Mouse (Mus musculus) hindbrain, embryonic 16.5 days (tissue): ENCODE measurements around the gene Cnnm2. TPM values are rescaled to one million over a fixed set of nuclear protein-coding genes. Genes with fewer than 3 reads are reported as not detected.
"Not testable (repeated sequence)": the region's sequence is repeated elsewhere in the genome, so short reads cannot be mapped to it uniquely, and the experiment has no call there.

Experiments used
- ATAC-seq: fragments of 200-750 bp; cut with Nextera tagmentation; 2 replicates; pipeline ENCODE4 v1.8.0; 2017; ENCODE audit warnings: moderate TSS enrichment, moderate library complexity
- H3K27ac ChIP-seq: fragments of 300-500 bp; sonication (generic); 2 replicates; pipeline ENCODE4 v1.5.1; 2014; ENCODE audit warnings: low read depth, mild to moderate bottlenecking, control low read depth, low read length, moderate library complexity
- H3K27me3 ChIP-seq: fragments of 300-500 bp; sonication (generic); replicated peaks from 2 replicates; pipeline ENCODE4 v1.6.1; 2014; ENCODE audit warnings: low read length; ENCODE audit not compliant: control insufficient read depth, insufficient read depth
- H3K36me3 ChIP-seq: fragments of 300-500 bp; sonication (generic); 2 replicates; pipeline ENCODE4 v1.6.1; 2014; ENCODE audit warnings: mild to moderate bottlenecking, low read length, moderate library complexity, mixed read lengths; ENCODE audit not compliant: control insufficient read depth, insufficient read depth
- H3K4me1 ChIP-seq: fragments of 300-500 bp; sonication (generic); 2 replicates; pipeline ENCODE4 v1.6.1; 2014; ENCODE audit warnings: low read depth, low read length; ENCODE audit not compliant: control insufficient read depth, insufficient read depth
- H3K4me2 ChIP-seq: fragments of 300-500 bp; sonication (generic); 2 replicates; pipeline ENCODE4 v1.6.1; 2014; ENCODE audit warnings: mild to moderate bottlenecking, low read length, control low read depth, moderate library complexity
- H3K4me3 ChIP-seq: fragments of 300-500 bp; sonication (generic); 2 replicates; pipeline ENCODE4 v1.5.1; 2014; ENCODE audit warnings: mild to moderate bottlenecking, low read length, control low read depth, moderate library complexity
- H3K9ac ChIP-seq: fragments of 300-500 bp; sonication (generic); 2 replicates; pipeline ENCODE4 v1.6.1; 2014; ENCODE audit warnings: low read depth, mild to moderate bottlenecking, control low read depth, low read length, moderate library complexity
- H3K9me3 ChIP-seq: fragments of 300-500 bp; sonication (generic); 2 replicates; pipeline ENCODE4 v1.6.1; 2014; ENCODE audit warnings: mild to moderate bottlenecking, low read length, moderate library complexity; ENCODE audit not compliant: control insufficient read depth
- WGBS: fragments of 180-500 bp; shearing (Covaris S2); extraction: QIAGEN DNeasy Blood & Tissue Kit; methylation state at CpG from one replicate; pipeline ENCODE4 v1.1.7; 2014; 5-methylcytosine and 5-hydroxymethylcytosine counted together
- polyA plus RNA-seq: library from polyadenylated mRNA; unstranded; fragments of >200 nt; fragmentation: Nextera tagmentation; extraction: Ambion mirVana; gene quantifications from 2 replicates; pipeline ENCODE4 v1.2.1, GENCODE M21; 2015

Cnnm2 gene
- polyA plus RNA-seq, 1 experiment from 2014 or later = 6.6 TPM

DNA sequence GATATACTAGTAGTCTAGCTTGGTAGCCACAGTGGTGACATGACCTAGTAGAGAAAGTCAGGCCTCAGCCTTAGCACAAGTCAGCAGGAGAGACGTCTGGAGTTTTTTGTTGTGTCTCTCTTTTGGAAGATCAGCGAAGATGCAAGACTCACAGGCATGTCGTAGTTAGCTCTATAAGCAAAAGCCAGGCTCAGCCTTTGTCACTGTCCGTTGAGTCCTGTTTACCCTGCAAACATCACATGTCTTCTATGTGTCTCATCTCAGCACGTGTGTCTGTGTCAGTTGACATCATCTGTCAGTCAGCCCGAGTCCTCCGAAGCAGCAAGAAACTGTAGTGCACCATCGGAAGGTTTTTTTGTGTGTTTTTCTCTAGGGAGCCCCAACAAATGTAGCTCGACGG, 30.0 kb upstream of the Cnnm2 start:
- H3K9me3 ChIP-seq = no peaks in the 10 kb centered on the region
- no peaks in the 10 kb centered on the region for H3K27me3 ChIP-seq
- H3K4me1 ChIP-seq = no peaks in the 10 kb centered on the region
- H3K9ac ChIP-seq = no peak overlapping the region
- WGBS = 80% methylated on average over 10 of the region's 10 CpGs
- no peak overlapping the region for H3K4me3 ChIP-seq
- ATAC-seq = no peak
- no peak overlapping the region for H3K4me2 ChIP-seq
- H3K36me3 ChIP-seq = no peaks in the 10 kb centered on the region
- no peak overlapping the region for H3K27ac ChIP-seq

DNA sequence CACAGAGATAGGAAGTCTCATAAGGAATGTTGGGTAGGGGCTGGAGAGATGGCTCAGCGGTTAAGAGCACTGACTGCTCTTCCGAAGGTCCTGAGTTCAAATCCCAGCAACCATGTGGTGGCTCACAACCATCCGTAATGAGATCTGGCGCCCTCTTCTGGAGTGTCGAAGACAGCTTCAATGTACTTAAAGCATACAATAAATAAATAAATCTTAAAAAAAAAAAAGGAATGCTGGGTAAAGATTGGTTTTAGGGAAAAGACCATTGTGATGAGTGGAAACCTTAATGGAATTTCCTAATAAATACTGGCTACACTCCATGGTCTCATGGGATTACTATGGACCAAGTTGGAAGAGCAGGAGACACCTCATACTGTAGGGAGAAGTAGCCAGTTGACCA, 28.7 kb upstream of the Cnnm2 start:
- WGBS = 91% methylated on average over 5 of the region's 5 CpGs
- not testable (repeated sequence) for ATAC-seq, H3K9me3 ChIP-seq, H3K36me3 ChIP-seq, H3K4me2 ChIP-seq, H3K27ac ChIP-seq, H3K9ac ChIP-seq, H3K27me3 ChIP-seq, H3K4me1 ChIP-seq, H3K4me3 ChIP-seq

DNA sequence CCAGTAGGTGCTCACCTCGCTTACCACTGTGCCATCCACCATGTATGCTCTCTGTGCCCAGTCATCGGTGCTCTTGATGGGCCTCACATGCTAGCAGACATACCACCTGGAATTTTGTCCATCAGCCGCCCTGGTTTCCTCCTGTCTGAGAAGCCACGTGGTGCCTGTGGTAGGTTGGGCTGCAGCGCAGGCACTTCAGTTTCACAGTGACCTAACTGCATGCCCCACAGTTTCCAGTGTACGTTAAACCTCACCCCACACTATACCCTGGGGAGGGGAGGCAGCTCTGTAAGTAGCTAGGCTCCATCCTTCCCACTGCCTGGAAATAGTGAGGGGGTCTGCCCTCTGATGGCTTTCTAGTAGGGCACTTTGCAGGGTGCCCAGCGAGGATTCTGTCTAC, 27.8 kb upstream of the Cnnm2 start:
- no peaks in the 10 kb centered on the region for H3K4me1 ChIP-seq
- no peak overlapping the region for H3K9ac ChIP-seq
- H3K4me3 ChIP-seq = no peak overlapping the region
- H3K4me2 ChIP-seq = no peak overlapping the region
- ATAC-seq = no peak
- WGBS = 97% methylated on average over 7 of the region's 7 CpGs
- H3K27ac ChIP-seq = no peak overlapping the region
- no peaks in the 10 kb centered on the region for H3K27me3 ChIP-seq
- no peaks in the 10 kb centered on the region for H3K9me3 ChIP-seq
- H3K36me3 ChIP-seq = no peaks in the 10 kb centered on the region

DNA sequence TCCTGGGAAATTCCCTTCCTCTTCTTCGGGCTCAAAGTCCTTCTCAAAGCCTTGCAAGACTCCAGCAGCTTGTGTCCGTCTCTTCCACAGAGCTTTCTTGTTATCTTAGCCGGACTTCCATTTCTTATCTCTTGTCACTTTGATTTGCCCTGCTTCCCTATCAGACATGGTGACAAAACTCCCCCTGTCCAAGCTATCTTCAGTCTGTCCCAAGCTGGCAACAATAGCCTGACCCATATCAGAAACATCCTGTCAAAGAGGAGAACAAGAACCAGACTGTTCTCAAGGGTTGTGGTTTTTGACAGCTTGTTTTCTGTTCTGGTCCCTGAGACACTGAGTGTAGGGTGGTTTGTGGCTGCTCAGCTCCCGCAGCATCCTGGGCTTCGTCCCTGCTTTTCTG, 26.2 kb upstream of the Cnnm2 start:
- Histone ChIP-seq H3K4me3 (no peak overlapping the region), H3K9me3 (no peaks in the 10 kb centered on the region), H3K4me2 (no peak overlapping the region), H3K27me3 (no peaks in the 10 kb centered on the region), H3K9ac (no peak overlapping the region), H3K27ac (no peak overlapping the region), H3K36me3 (no peaks in the 10 kb centered on the region), H3K4me1 (no peaks in the 10 kb centered on the region)
- ATAC-seq = no peak
- WGBS = 66% methylated on average over 5 of the region's 5 CpGs

DNA sequence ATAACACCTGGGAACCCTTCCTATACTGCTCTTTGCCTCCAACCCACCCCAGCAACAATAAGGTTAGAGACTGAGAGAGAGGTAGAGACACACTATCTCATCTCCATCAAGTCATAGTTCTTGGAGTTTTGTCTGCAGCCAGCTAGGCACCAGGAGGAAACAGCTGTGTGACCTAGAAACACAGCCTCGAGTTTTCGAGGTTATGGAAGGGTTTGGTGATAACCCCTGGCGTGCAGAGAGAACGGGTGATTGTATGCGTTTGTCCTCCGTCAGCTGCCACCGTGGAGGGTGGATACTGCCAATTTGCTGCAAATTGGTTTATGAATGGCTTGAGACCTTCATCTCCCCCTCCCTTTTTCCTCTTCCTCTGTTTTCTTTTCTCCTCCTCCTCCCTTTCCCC, 24.3 kb upstream of the Cnnm2 start:
- H3K36me3 ChIP-seq = no peaks in the 10 kb centered on the region
- H3K27me3 ChIP-seq = no peaks in the 10 kb centered on the region
- no peaks in the 10 kb centered on the region for H3K4me1 ChIP-seq
- WGBS = 82% methylated on average over 7 of the region's 7 CpGs
- no peak overlapping the region for H3K4me2 ChIP-seq
- no peak for ATAC-seq
- H3K9ac ChIP-seq = no peak overlapping the region
- H3K27ac ChIP-seq = no peak overlapping the region
- no peak overlapping the region for H3K4me3 ChIP-seq
- no peaks in the 10 kb centered on the region for H3K9me3 ChIP-seq

DNA sequence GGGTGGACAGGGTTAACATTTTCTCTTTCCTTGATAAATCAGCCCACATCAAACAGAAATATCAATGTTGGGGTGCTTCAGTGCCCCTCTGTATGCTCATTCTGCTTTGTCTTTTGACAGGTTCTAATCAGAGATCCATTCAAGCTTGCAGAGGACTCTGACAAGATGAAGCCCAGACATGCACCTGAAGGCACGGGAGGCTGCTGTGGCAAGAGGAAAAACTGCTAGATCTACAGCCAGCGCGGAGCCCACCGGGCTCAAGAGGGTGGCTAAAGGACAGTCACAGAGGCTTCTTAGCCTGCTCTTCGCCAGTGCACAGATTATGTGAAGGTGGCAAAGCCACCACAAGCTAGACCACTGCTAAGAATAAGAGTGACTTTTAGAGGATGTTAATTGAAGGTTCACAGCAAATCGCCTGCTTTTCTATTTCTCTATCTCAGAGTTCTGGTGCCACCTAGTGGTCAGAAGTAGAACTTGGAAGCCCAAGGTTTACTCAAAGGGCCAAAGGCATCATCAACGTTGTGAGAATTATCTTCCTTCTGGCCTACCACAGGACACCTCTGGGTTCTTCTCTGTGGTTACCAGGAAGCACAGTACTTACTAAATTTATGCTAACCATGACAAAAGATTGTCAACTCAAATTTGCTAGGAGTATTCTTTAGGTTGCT, 20.9 kb upstream of the Cnnm2 start:
- Histone ChIP-seq H3K4me3 (no peak overlapping the region), H3K27ac (no peak overlapping the region), H3K9ac (no peak overlapping the region), H3K9me3 (no peaks in the 10 kb centered on the region), H3K4me1 (no peaks in the 10 kb centered on the region), H3K36me3 (no peaks in the 10 kb centered on the region), H3K27me3 (no peaks in the 10 kb centered on the region), H3K4me2 (no peak overlapping the region)
- 53% methylated on average over 7 of the region's 7 CpGs for WGBS
- ATAC-seq = peak; percentile 40; the same call in 1 of the 2 replicates

DNA sequence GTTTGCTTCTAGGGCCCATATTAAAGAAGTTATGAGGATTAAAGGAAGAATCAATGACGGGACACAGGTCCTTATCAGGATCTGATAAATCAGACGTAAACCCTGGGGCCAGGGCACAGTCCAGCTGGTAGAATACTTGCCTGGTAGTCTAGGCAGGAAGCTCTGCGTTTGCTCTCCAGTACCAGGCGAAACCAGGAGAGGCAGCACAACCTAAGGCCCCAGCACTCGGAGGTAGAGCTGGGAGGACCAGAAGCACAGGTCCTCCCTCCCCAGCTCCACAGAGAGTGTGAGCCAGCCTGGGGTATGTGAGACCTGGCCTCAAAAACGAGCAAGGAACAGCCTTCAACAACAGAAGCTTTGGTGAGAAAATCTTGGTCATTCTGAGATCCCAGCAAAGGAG, 19.8 kb upstream of the Cnnm2 start:
- ATAC-seq = no peak
- 47% methylated on average over 6 of the region's 6 CpGs for WGBS

DNA sequence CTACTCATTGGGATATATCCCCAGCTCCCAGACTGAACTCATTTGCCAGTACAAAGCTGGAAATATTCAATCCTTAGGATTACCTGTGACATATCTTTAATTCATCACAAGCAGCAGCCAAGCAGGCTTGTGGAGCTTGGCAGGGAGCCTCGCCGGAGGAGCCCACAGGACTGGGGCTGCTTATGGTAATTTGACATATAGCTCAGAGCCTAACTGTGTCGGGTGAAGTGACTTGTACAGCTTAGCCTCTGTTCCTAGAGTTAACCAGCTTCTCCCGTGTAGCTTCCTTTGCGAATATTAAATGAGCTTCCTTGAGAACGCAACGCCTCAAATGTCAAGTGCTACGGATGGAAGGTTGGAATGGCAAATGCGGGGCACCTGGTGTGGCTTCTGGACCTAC, 16.7 kb upstream of the Cnnm2 start:
- H3K4me1 ChIP-seq = no peaks in the 10 kb centered on the region
- 63% methylated on average over 9 of the region's 9 CpGs for WGBS
- H3K27ac ChIP-seq = no peak overlapping the region
- H3K36me3 ChIP-seq = no peaks in the 10 kb centered on the region
- no peaks in the 10 kb centered on the region for H3K9me3 ChIP-seq
- no peak overlapping the region for H3K4me3 ChIP-seq
- H3K27me3 ChIP-seq = no peaks in the 10 kb centered on the region
- no peak overlapping the region for H3K4me2 ChIP-seq
- no peak overlapping the region for H3K9ac ChIP-seq
- no peak for ATAC-seq

More for the DNA sequence above, 19.8 kb upstream of the Cnnm2 start:
- H3K27ac ChIP-seq = no peak overlapping the region
- no peak overlapping the region for H3K4me2 ChIP-seq
- no peaks in the 10 kb centered on the region for H3K36me3 ChIP-seq
- H3K9me3 ChIP-seq = no peaks in the 10 kb centered on the region
- H3K9ac ChIP-seq = no peak overlapping the region
- no peak overlapping the region for H3K4me3 ChIP-seq
- H3K27me3 ChIP-seq = no peaks in the 10 kb centered on the region
- no peaks in the 10 kb centered on the region for H3K4me1 ChIP-seq

DNA sequence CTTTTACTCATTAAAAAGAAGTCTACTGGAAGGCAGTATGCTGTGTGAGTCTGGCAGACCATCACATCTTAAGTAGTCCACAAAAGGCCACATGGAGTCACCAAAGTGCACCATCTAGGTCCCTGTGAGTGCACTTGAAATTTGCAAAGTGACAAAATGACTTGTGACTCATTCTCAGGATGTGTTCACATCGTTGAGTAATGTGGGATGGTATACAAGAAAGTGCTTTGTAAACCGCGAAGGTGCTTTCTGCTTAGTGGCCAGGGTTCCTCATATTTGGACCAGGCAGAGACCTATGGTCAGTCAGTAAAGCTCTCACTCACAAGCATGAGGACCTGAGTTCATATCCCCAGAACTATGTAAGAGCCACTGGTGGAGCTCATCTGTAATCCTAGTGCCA, 13.6 kb upstream of the Cnnm2 start:
- no peak overlapping the region for H3K9ac ChIP-seq

DNA sequence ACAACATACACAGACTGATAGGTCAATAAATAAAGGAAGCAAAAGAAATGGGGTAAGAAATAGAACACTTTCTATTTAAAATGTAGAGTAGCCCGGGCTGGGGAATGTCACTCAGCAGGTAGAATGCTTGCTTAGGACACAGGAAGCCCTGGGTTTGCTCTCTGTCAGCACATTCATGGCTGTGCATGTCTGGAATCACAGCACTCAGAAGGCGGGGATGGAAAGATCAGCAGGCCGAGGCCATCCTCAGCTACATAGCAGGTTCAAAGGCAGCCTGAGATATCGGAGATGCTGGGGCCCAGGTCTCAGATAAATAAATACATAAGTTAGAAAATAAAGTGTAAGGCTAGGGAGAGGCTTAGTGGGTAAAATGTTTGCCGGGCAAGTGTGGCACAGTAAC, 9.2 kb upstream of the Cnnm2 start:
- H3K4me3 ChIP-seq = no peak overlapping the region
- no peak overlapping the region for H3K4me2 ChIP-seq
- ATAC-seq = no peak
- no peaks in the 10 kb centered on the region for H3K27me3 ChIP-seq
- 93% methylated on average over 5 of the region's 5 CpGs for WGBS
- no peaks in the 10 kb centered on the region for H3K9me3 ChIP-seq
- no peak overlapping the region for H3K27ac ChIP-seq
- H3K4me1 ChIP-seq = no peaks in the 10 kb centered on the region
- H3K36me3 ChIP-seq = no peaks in the 10 kb centered on the region
- H3K9ac ChIP-seq = no peak overlapping the region

More for the DNA sequence above, 13.6 kb upstream of the Cnnm2 start:
- Histone ChIP-seq H3K4me2 (no peak overlapping the region), H3K27me3 (no peaks in the 10 kb centered on the region), H3K4me3 (no peak overlapping the region), H3K36me3 (no peaks in the 10 kb centered on the region), H3K27ac (no peak overlapping the region), H3K4me1 (no peaks in the 10 kb centered on the region), H3K9me3 (no peaks in the 10 kb centered on the region)
- ATAC-seq = no peak
- WGBS = 85% methylated on average over 3 of the region's 3 CpGs
